Mouse (Mus musculus) brain, embryonic 14.5 days (tissue): ENCODE results near the gene Cdk14.

Source experiments
- CTCF ChIP-seq: fragments of 200-500 bp; IDR thresholded peaks from 2 replicates; pipeline ENCODE4 v1.5.1; 2012; ENCODE audit warnings: inconsistent platforms, mild to moderate bottlenecking, moderate library complexity, borderline replicate concordance; ENCODE audit not compliant: insufficient read depth, insufficient read length; ENCODE audit errors: extremely low read depth
- POLR2A ChIP-seq: fragments of 200-500 bp; IDR thresholded peaks from 2 replicates; pipeline ENCODE4 v1.6.1; 2012; ENCODE audit warnings: mild to moderate bottlenecking, inconsistent platforms, borderline replicate concordance; ENCODE audit not compliant: poor library complexity, insufficient read depth, insufficient read length, severe bottlenecking; ENCODE audit errors: extremely low read depth

DNA sequence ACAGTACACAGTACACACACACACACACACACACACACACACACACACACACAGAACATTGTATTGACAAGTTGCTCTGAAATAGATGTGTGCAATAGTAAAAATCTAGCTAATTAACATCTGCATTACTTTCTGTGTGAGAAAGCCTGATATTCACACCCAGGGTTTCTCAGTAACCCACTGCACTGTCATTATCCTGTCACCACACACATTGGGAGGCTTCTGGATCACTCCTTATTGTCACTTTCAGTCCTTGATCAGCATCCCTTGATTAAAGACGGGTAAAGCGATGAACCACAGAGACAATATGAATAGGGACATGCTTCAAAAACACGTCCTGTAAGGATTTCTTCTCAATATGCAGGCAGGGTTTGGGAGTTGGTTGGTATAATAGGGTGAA is 401.2 kb downstream of the Cdk14 start:
- TF ChIP-seq CTCF: no peak
- no peak for TF ChIP-seq POLR2A
